Mouse (Mus musculus) forebrain, embryonic 10.5 days (tissue): ENCODE data around the gene Slc25a48. TPM values are rescaled to one million over a fixed set of nuclear protein-coding genes. Genes with fewer than 3 reads are reported as not detected.

Experiments used
- DNase-seq: peaks from one replicate; pipeline ENCODE4 v3.0.0-alpha.2; 2017; ENCODE audit warnings: low spot score; ENCODE audit errors: extremely low spot score
- H3K27ac ChIP-seq: fragments of 300-500 bp; sonication (generic); 2 replicates; pipeline ENCODE4 v1.5.1; 2016; ENCODE audit warnings: mild to moderate bottlenecking
- H3K27me3 ChIP-seq: fragments of 300-500 bp; sonication (generic); 2 replicates; pipeline ENCODE4 v1.6.1; 2016; ENCODE audit warnings: mild to moderate bottlenecking; ENCODE audit not compliant: poor library complexity, severe bottlenecking
- H3K36me3 ChIP-seq: fragments of 300-500 bp; sonication (generic); replicated peaks from 2 replicates; pipeline ENCODE4 v1.6.1; 2016; ENCODE audit warnings: mild to moderate bottlenecking, moderate library complexity
- H3K4me1 ChIP-seq: fragments of 300-500 bp; sonication (generic); 2 replicates; pipeline ENCODE4 v1.6.1; 2016
- H3K4me3 ChIP-seq: fragments of 300-500 bp; sonication (generic); 2 replicates; pipeline ENCODE4 v1.5.1; 2016; ENCODE audit warnings: mild to moderate bottlenecking, moderate library complexity
- H3K9me3 ChIP-seq: fragments of 300-500 bp; sonication (generic); 2 replicates; pipeline ENCODE4 v1.6.1; 2016; ENCODE audit warnings: mild to moderate bottlenecking, moderate library complexity
- WGBS: fragments of 180-500 bp; shearing (Covaris S2); methylation state at CpG from one replicate; pipeline ENCODE4 v1.1.7; 2016; 5-methylcytosine and 5-hydroxymethylcytosine counted together
- polyA plus RNA-seq: library from polyadenylated mRNA; unstranded; fragments of >200 nt; fragmentation: Nextera tagmentation; extraction: Ambion mirVana; gene quantifications from 2 replicates; pipeline ENCODE4 v1.2.1, GENCODE M21; 2016

The Slc25a48 gene
- polyA plus RNA-seq, 1 experiment from 2014 or later, result not detected

- no peaks in the 10 kb centered on the region for H3K36me3 ChIP-seq
- no peak overlapping the region for H3K4me3 ChIP-seq
- DNase-seq, result peak; percentile 87
- H3K9me3 ChIP-seq, result no peaks in the 10 kb centered on the region
- H3K27me3 ChIP-seq, result peaks cover 63% of the 10 kb centered on the region
- H3K4me1 ChIP-seq, result peaks cover 27% of the 10 kb centered on the region
- WGBS, result 31% methylated on average over 16 of the region's 16 CpGs
- H3K27ac ChIP-seq, result peak overlapping the region; percentile 72
These were observed 9.2 kb upstream of the Slc25a48 start for GRCm38 (mm10) chr13:56428724-56429500.

- H3K4me3 ChIP-seq, result no peak overlapping the region
- DNase-seq, result no peak
- H3K36me3 ChIP-seq, result no peaks in the 10 kb centered on the region
- H3K4me1 ChIP-seq, result peaks cover 43% of the 10 kb centered on the region
- H3K27me3 ChIP-seq, result peaks cover 72% of the 10 kb centered on the region
- WGBS, result 90% methylated on average over 12 of the region's 12 CpGs
- H3K27ac ChIP-seq, result no peak overlapping the region
- H3K9me3 ChIP-seq, result no peaks in the 10 kb centered on the region
These were observed 5.7 kb upstream of the Slc25a48 start for GRCm38 (mm10) chr13:56432496-56432895.

GRCm38 (mm10) chr13:56433466-56433865, 4.7 kb upstream of the Slc25a48 start:
- DNase-seq, result peak; percentile 84
- Histone ChIP-seq H3K4me1 (peaks cover 49% of the 10 kb centered on the region), H3K36me3 (no peaks in the 10 kb centered on the region), H3K27me3 (peaks cover 72% of the 10 kb centered on the region), H3K27ac (peak overlapping the region; percentile 74), H3K9me3 (no peaks in the 10 kb centered on the region), H3K4me3 (no peak overlapping the region)
- 9% methylated on average over 10 of the region's 10 CpGs for WGBS

DNA sequence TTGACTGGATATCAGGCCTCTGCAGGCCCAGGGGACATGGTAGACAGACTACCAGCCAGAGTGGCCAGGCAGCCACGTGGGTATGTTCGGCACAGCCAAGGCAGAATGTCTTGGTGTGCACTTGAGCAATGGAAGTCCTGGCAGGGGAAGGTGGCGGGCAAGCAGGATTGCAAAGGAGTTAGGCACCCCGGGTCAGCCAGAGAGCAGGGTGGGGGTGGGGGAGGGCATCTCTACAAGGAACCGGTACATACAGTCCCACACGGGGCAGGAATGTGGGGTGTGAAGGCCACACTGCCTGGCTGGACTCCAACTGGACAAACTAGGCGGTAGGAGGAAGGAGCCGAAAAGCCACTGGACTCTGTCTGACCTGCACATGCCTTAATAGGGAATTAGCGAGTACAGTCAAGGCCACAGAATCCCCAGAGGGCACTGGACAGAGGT, 3.8 kb upstream of the Slc25a48 start:
- peaks cover 74% of the 10 kb centered on the region for H3K27me3 ChIP-seq
- 84% methylated on average over 9 of the region's 9 CpGs for WGBS
- no peak for DNase-seq

DNA sequence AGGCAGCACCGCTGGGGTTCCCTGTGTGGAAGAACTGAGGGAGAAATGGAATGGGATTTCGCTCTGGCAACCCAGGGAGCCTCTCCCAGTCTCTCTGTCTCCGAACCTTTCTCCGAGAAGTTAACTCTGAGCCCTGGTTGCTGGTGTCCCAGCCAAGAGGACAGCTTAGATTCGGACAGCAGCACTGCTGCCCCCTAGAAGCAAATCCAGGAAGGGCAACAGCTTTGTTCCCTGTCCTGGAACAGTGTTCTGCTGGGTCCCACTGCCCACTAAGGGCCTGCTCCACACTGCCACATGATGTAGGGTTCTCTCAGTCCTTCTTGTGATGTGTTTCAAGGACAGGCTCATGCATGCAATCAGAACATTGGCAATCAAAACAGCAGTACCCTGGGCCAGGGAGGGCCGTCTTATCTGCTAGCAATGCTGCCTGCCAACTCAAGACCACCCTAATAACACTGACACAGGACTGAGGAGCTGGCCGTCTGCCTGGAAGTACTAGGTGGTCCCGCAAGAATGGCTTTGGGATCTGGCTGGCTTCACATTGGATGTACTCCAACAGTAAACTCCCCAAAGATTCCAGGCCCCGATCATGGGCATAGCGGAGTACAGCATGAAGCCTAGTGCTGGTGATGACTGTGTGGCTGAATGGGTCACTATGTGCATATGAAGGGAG, 2.4 kb upstream of the Slc25a48 start:
- Histone ChIP-seq H3K27ac (no peak overlapping the region), H3K4me1 (peaks cover 46% of the 10 kb centered on the region), H3K27me3 (peaks cover 77% of the 10 kb centered on the region), H3K4me3 (no peak overlapping the region), H3K36me3 (no peaks in the 10 kb centered on the region), H3K9me3 (no peaks in the 10 kb centered on the region)
- 69% methylated on average over 10 of the region's 10 CpGs for WGBS
- no peak for DNase-seq

More for the DNA sequence above, 3.8 kb upstream of the Slc25a48 start:
- Histone ChIP-seq H3K4me1 (peaks cover 50% of the 10 kb centered on the region), H3K36me3 (no peaks in the 10 kb centered on the region), H3K4me3 (no peak overlapping the region), H3K9me3 (no peaks in the 10 kb centered on the region), H3K27ac (peak overlapping the region; percentile 74)

- no peaks in the 10 kb centered on the region for H3K9me3 ChIP-seq
These were observed 5.3 kb downstream of the Slc25a48 start for GRCm38 (mm10) chr13:56443411-56443810.

DNA sequence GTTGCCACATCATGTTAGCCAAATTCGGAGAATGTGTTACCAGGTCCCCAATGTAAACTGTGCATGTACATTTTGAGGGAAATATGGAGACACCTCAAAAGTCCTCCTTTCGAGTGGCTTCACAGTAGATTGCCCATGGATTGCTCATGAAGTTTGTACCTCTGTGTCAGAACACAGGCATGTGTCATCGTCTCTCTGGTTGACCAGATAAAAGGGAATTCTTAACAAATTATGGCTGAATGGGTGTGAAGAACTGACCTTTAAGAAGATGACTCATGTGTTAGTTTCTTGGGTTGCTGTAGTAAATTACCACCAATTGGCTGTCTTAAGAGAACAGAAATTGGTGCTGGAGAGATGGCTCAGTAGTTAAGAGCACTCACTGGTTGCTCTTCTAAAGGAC, 6.0 kb downstream of the Slc25a48 start:
- Histone ChIP-seq H3K9me3 (no peaks in the 10 kb centered on the region), H3K4me1 (no peaks in the 10 kb centered on the region), H3K36me3 (no peaks in the 10 kb centered on the region), H3K4me3 (no peak overlapping the region), H3K27me3 (peaks cover 31% of the 10 kb centered on the region), H3K27ac (no peak overlapping the region)
- 93% methylated on average over 3 of the region's 3 CpGs for WGBS
- DNase-seq, result no peak

More at GRCm38 (mm10) chr13:56443411-56443810, 5.3 kb downstream of the Slc25a48 start:
- Histone ChIP-seq H3K36me3 (no peaks in the 10 kb centered on the region), H3K27ac (no peak overlapping the region), H3K4me3 (no peak overlapping the region), H3K4me1 (peaks cover 6% of the 10 kb centered on the region), H3K27me3 (peaks cover 38% of the 10 kb centered on the region)
- WGBS, result 82% methylated on average over 7 of the region's 7 CpGs
- no peak for DNase-seq

DNA sequence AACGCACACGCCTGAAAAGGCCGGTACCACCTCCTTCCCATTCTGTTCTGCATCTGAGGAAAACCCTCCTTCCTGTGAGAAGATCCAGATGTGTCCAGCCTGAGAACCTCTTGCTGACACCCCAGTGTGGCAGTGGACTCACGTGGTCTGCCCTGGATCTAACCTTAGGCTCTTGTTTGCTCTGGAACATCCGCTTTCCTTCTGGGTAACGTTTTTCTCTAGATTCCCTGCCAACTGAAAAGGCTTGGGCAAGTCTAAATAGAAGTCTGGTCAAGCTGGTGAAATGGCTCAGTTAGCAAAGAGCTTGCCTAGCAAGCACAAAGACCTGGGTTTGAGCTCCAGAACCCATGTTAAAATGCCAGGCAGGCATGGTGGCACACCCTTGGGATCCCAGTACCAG, 6.8 kb downstream of the Slc25a48 start:
- Histone ChIP-seq H3K27me3 (peaks cover 22% of the 10 kb centered on the region), H3K36me3 (no peaks in the 10 kb centered on the region)
- WGBS, result 92% methylated on average over 6 of the region's 6 CpGs

GRCm38 (mm10) chr13:56449239-56450030, 11.3 kb downstream of the Slc25a48 start:
- H3K27ac ChIP-seq, result no peak overlapping the region
- no peaks in the 10 kb centered on the region for H3K36me3 ChIP-seq
- DNase-seq, result no peak
- H3K4me3 ChIP-seq, result no peak overlapping the region
- 92% methylated on average over 10 of the region's 10 CpGs for WGBS
- peaks cover 10% of the 10 kb centered on the region for H3K27me3 ChIP-seq
- no peaks in the 10 kb centered on the region for H3K4me1 ChIP-seq
- no peaks in the 10 kb centered on the region for H3K9me3 ChIP-seq

More for the DNA sequence above, 6.8 kb downstream of the Slc25a48 start:
- H3K9me3 ChIP-seq, result no peaks in the 10 kb centered on the region
- H3K4me1 ChIP-seq, result no peaks in the 10 kb centered on the region
- no peak overlapping the region for H3K27ac ChIP-seq
- DNase-seq, result no peak
- no peak overlapping the region for H3K4me3 ChIP-seq

GRCm38 (mm10) chr13:56450035-56450434, 11.9 kb downstream of the Slc25a48 start:
- Histone ChIP-seq H3K9me3 (no peaks in the 10 kb centered on the region), H3K36me3 (no peaks in the 10 kb centered on the region), H3K27ac (no peak overlapping the region), H3K27me3 (peaks cover 10% of the 10 kb centered on the region), H3K4me1 (no peaks in the 10 kb centered on the region), H3K4me3 (no peak overlapping the region)
- WGBS, result 91% methylated on average over 8 of the region's 8 CpGs
- no peak for DNase-seq

- Histone ChIP-seq H3K27me3 (no peaks in the 10 kb centered on the region), H3K4me3 (no peak overlapping the region), H3K9me3 (no peaks in the 10 kb centered on the region), H3K27ac (no peak overlapping the region), H3K4me1 (no peaks in the 10 kb centered on the region), H3K36me3 (no peaks in the 10 kb centered on the region)
- WGBS, result 63% methylated on average over 9 of the region's 9 CpGs
- DNase-seq, result no peak
These were observed 19.8 kb downstream of the Slc25a48 start for GRCm38 (mm10) chr13:56458001-56458400.

- Histone ChIP-seq H3K9me3 (no peaks in the 10 kb centered on the region), H3K27me3 (no peaks in the 10 kb centered on the region), H3K4me1 (peaks cover 16% of the 10 kb centered on the region), H3K36me3 (no peaks in the 10 kb centered on the region), H3K27ac (no peak overlapping the region), H3K4me3 (no peak overlapping the region)
- no peak for DNase-seq
- WGBS, result 89% methylated on average over 4 of the region's 4 CpGs
These were observed 23.3 kb downstream of the Slc25a48 start for GRCm38 (mm10) chr13:56461460-56461859.
